Mouse (Mus musculus) lung, postnatal 10 days (tissue): ENCODE measurements around the gene Msi2.

Experiments
- DNase-seq: peaks from one replicate; pipeline ENCODE4 v3.0.0; 2021

Msi2 gene

DNA sequence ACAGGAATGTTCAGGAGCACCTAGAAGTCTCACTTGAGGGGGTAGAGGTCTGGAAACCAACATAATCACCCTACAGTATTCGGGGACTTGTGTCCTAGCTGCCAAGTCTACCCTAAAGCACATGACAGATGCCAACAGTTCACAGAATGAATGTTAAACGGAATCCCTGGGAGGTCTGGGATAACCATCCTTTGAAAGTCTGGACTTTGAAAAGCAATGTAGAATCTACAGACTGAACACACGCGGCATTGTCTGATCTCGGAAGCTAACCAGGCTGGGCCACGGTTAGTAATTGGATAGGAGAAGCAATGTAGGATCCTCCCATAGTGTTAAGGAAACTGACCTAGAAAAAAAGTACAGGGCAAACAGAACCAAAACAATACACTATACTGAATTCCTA is 105.3 kb downstream of the Msi2 start:
- no peak for DNase-seq

DNA sequence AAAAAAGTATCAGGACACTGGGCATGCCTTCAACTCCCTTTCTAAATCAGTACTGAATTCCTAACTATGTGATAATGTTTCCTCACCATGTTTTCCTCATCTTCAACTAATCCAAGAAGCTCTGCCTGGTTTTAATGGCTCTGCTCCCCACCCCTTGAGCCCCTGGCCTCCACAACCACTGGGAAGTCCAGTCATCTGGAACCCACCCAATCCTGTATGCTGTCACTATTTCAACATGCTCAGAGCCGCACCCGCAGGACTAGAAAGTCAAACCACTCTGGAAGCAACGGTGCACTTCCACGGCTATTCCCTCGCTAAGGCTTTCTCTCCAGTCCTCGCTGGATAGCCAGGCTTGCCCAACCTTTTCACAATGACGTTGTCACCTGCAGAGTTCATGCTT is 106.2 kb downstream of the Msi2 start:
- DNase-seq: peak; percentile 73

DNA sequence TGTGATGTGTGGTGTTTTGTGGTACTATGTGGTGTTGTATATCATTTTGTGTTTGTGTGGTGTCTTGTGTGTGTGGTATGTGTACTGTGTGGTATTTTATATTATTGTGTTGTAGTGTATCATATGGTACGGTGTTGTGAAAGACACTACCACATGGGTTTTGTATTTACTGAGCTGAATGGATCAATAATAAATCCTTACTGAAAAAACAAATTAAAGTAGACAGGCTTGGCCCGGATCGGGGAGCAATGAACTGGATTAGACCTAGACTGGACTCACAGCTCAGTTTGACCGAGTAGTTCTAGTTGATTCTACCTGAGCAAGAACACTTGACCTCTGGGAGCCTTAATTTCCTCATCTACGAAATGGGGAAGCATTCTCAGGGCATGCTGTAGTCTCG is 107.5 kb downstream of the Msi2 start:
- no peak for DNase-seq

DNA sequence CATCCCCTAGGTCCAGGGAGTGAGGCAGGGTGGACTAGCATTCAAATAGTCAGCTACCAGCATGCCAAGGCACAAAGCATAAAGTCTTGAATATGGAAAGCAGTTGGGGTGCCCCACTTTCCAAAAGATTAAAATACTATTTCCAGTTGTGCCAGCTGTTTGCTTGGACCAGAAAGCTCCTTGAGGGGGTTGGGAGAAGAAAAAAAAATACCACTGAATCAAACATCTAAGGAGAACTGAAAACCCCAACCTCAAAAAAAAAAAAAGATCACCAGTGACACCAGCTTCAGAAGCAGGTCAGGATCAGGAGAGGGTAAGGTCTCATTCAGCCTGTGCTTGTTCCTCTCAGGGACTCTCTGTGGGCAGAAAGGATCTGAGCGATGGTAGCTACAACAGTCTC is 108.2 kb downstream of the Msi2 start:
- no peak for DNase-seq

DNA sequence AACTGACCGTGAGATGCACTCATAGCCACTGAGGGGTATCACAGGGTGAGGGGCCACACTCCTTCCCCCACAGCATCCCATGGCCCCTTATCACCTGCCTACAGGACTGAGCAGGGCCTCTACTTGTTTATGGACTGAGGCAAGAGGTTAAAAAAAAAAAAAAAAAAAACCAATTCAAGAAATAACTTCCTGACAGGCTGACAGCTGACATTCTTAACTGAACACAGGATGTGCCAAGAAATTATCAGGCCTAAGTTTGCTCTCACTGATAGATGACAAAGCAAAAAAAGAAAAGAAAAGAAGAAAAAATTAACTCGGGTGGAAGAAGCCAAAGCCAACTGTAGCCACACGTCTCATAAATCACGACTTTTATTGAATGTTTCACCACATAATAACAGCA is 109.7 kb downstream of the Msi2 start:
- no peak for DNase-seq

DNA sequence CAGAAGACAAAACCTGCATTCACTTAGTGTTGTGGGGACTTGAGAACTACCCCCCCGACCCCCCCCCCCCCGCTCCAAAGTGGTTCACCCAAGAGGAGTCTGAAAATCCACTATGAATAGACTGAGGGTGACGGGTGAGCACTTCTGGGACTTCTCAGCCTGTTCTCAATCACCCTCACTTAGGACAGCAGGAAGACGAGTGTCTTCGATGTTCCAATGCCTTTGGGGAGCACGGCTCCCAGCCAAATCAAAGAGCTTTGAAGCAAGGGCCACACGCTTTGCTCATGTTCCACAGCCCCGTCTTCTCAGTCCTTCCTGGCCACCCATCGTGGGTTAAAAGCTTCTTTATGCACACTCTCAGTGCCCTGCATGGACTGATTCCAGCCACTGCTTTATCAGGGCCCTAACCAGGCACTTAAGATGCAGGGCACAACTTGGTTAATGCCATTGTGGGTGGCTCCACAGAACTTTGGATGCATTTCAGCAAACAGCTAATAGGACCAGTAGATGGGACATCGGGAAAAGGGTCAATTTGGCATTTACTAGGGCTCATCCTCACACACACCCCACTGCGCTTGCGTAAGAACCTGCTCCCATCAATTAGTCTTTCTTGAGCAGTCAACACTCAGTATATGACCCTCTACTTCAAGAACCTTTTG is 110.5 kb downstream of the Msi2 start:
- DNase-seq: peak; percentile 65

DNA sequence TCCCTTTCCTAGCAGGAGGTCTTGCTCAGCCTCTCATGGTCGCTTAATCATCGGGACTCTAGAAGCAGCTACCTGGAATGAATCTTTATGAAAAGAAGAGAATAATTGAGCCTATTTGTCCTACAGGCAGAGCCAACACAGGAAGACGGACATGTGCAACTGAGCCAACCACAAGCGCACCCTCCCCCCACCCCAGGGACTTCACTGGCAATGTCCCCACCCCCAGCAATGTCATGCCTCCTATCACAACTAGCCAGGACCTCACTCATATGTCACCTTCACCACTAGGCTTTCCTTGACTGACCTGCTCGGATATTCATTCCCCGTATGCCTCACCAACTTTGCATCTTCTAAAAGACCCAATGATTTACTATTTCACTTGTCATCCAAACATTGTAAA is 112.5 kb downstream of the Msi2 start:
- no peak for DNase-seq

DNA sequence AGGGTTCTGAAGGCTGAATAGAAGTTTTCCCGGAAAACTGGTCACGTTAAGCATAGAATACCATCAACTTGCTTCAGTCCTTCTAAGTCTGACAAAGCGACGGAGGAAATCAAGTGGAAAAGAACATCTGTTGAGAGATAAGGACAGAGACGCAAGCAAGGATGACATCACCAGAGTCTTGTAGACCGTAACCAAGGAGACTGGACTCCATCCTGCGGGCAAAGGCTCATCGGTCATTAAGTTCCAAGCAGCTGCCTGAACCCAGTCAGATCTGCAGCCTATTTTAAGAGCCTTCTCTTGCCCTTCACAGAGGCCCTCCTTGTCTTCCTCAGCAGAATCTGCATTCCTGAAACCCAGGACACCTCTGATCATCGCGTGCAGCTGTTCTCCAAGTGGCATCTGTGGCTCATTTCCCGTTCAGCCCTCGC is 113.2 kb downstream of the Msi2 start:
- no peak for DNase-seq

DNA sequence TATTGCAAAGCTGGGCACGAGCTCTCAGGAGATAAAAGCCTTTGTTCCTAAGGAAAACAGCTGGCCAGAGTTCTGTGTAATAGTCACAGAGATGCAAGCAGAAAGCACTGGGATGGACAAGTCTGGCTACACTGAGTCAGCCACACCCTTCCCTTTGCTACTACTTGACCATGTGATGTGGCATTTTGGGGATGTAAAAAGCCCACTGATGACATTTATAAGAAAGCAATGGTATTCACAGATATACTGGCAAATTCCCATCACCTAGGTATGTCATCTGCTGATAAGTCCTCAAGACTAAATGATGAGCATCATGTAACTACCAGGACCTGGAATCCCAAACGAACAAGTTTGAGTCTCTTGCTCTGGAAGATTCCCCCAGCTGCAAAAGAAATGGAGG is 113.7 kb downstream of the Msi2 start:
- DNase-seq: no peak

DNA sequence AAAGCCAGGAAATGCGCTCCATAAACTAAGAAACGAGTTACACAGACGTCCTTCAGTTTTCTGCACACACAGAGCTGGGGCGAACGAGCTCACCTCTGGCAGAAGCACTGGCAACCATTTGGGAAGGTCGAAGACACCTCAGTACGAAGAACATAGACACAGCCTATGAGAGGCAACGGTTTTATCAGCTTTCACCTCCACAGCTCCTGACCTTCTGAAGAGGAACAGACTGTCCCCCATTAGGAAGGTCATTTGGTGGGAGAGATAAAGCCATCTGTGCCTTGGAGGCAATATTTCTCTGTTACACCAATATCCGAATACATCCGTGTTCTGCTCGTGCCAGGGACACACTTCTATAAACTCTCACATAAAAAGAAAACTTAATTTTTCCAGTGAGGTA is 114.9 kb downstream of the Msi2 start:
- no peak for DNase-seq

DNA sequence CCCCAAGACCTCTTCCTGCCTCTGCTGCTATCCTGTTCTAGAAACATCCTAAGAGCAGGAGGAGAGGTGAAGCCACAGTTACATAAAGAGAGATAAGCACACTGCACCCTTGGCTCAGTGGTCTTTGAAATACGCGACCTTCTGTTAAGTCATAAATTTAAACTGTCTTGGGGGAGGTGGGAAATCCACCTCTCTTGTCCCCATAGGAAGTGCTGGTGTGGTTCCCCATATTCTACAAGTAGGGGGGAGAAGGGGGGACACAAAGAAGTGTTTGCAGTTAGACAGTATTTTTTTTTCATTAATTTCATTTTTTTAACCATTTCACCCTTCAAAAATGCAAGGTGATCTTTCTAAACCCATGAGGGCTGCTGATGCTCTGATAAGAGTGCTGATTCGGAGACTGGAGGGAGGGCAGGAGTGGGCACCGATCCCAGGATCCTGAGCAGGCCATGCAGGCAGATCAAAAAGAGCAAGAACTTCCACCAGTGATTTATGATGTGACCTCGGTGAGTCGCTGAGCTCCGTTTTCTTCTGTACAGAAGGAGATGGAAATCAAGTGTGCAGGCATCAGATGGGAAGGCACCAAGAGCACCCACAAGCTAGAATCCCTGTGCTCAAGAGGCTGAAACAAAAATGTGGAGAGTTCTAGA is 115.7 kb downstream of the Msi2 start:
- DNase-seq: no peak

DNA sequence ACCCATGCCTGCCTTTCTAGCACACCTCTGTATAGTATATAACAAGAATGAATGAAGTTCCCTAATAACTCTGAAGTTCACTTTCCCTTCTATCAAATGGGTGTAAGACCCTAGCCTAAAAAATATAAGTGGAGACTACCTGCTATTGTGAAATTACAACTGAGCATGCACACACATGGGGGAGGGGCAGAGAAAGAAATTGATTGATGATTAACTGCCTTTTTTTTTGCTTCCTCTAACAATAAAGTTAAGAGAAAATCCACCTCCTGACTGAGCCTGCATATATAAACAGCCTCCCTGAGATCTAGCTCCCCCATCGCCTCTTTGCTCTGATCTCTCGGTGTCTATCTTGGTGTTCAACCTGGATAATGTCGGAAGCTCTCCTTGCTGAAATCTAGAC is 118.1 kb downstream of the Msi2 start:
- DNase-seq: no peak

DNA sequence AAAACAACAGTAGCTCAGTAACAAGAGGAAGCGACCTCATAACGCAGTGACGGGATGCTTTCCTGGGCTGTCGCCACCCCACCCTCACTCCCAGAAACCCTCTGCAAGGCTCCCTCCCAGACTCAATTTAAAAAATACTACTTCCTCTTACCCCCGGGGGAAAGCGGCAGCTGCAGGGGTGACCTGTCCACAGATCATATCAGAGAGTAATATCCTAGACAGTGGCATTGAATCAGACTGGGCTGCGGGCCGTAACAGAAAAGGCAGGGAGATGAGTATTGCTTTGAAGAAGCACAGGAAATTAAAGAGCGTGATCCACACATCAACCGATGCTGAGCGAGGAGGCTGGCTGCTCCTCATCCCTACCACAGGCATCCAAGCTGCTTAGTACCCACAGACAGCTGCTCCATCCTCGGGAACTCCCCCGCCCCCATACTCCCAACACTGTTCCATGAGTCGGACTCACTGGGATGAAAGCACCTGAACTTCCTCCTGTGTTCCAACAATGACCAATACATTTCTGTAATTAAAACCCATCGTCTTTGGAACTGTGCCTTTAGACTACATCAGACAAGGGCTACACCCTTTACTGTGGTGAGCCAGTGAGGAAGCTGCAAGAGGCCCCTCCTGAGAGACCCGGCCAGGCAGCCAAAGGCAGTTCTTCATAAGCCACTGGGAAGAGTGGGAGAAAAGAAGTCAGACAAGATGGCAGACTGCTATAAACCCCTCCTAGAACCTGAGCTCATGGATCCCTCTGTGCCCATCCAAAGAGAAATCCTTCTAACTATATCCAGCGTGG is 118.8 kb downstream of the Msi2 start:
- no peak for DNase-seq

DNA sequence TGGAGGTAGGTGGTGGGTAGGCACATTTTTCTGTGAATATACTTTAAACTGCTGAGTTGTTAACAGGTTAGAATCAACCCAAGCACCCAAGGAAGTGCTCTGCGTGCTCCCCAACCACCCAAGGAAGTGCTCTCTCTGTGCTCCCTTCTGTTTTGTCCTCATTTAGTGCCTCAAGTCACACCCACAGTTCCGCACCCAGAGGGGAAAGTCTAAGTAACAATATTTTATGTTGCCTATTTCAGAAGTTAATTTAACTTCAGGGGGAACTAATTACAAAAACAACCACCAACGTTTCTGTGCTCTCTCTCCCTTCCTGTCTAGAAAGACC is 119.5 kb downstream of the Msi2 start:
- DNase-seq: no peak

DNA sequence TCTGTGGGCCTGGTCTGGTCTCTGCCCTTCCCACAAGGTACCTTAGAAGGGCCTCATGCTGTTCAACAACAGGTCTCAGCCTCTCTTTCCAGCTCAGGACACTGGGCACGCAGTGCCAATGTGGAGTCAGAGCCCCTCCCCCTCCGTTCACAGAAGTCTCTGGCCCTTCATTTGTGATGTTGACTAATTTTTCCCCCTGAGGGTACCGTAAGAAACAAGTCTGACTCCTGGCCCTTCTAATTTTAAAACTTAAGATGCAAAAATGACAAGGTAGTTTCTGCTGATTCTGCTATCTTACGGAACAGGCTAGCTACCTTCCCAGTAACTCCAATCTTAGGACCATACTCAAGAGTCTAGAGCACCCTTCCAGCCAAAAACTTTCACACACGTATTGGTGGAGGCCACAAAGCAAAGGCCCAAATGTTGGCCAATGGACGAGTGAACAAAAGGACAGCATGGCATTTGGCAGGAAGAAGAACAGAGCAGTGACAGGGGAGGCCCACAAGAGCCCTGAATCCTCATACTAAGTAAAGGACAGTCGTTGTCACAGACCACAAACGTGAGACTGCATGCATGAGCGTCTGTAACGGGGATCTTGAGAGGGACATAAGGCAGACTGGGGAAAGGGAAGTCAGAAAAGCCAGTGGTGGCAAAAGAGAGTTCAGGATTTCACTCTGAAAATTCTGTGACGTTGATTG is 120.0 kb downstream of the Msi2 start:
- DNase-seq: no peak

DNA sequence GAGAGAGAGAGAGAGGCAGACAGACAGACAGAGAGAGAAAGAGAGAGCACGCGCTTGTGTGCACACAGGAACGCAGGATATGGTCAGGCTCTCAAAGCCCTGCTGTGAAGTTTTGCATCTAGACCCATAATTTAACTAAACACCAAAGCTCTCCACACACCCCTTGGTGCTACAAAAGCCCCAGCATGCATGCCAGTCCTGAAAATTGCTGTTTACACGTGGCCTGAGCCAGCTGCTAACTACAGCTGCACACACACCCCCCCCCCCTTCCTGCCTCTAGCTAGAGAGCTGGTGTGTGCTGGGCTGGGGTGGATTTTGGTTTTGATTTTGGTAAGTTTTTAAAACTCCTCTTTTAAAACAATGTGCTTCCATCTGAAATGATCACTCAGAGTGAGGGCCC is 122.7 kb downstream of the Msi2 start:
- DNase-seq: peak; percentile 39

DNA sequence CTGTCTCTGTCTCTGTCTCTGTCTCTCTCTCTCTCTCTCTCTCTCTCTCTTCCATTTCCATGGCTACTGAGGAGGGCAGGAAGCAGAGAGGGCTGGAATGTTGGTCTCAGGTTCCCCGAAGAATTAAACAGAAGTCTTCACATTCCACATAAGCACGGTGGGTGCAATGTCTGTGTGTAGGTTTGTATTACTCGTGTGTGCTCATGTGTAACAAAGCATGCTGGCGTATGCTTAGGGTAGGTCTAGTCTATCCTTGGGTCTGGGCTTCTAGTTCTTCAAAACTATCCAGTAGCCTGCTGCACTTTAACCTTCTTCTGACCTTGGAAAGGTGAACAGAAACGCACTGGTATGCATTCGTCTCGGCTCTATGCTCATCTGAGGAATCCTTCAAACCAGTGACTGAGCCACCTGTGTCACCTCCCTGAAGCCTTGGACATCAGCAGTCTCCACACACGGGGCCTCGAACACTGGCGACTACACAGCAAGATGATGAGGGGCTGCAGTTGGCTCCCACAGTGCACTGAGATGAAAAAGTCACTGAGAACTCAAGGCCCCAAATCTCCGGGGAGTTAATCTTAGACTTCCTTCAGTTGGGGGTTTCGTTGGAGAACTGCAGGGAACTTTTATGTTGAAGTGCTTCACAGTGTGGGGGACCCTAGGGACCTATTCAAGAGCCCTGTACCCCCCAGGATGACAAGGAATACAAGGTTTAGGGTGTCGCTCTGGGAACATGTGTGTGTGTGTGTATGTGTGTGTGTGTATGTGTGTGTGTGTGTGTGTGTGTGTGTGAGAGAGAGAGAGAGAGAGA is 123.3 kb downstream of the Msi2 start:
- DNase-seq: no peak

DNA sequence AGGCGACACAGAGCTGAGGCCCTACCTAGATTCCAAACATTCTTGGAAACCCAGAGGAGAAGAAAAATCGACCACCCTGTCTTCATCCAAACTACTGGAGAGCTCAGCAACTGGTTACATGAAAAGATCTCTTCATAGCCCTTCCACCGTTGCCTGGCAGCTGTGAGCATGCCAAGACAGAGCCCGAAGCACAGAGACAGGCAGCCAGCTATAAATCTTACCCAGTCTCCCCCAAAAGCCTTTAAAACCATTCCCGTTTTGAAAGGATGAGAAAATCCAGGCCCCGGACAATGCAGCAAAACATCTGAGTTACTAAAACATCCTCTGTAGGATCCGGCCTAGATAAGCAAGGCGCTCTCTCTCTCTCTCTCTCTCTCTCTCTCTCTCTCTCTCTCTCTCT is 124.3 kb downstream of the Msi2 start:
- DNase-seq: no peak

DNA sequence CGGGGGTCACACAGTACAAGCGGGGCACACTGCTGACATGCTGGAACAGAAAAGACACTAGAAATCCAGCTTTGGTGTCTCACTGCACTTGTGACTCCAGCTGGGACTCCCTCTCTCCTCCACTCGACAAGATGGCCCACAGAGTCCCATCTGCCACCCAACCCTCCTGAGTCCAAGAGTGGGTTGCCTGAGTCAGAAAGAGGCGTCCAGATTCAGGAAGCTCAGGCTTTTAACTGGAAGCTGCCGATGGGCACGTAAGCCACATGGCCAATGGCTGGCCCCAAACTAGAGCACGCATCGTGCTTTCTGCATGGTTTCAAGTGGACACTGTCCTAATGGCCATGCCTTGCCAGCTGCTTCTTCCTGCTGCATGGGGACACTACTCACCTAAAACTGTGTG is 126.2 kb downstream of the Msi2 start:
- no peak for DNase-seq

DNA sequence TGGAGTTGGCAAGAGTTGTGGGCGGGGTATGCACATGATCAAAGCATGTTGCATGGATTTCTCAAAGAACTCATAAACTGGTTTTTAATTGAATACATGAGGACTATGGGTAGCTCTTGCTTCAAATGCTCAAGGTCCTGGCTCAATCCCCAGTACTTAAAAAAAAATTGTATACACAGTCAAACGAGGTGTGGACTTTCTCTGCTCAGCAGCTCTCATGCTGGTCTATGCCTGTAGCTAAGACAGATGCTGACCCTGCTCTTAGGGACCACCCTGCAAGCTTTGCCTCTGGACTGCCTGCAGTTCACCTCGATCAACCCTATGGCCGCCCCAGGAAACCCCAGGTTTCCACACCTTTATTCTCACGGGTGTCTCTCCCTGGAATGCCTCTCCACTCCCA is 127.7 kb downstream of the Msi2 start:
- DNase-seq: no peak

DNA sequence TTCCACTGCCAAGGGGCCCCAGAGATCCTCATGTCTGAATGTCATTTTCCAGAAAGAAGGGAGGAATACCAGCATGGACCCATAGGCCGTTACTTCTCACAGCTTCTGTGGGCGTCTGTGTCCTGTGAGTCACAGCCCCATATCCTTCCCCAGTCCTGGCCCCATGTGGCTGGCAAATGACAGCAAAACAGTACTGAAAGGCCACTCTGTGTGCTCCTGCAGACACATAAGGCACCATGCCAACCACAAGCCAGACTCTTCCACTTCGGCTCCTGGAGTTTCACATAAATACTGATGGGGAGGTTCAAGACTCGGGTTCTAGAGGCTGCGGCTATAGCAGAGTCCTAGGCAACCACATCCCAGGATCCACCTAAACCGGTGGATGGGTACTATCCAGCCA is 128.7 kb downstream of the Msi2 start:
- no peak for DNase-seq

DNA sequence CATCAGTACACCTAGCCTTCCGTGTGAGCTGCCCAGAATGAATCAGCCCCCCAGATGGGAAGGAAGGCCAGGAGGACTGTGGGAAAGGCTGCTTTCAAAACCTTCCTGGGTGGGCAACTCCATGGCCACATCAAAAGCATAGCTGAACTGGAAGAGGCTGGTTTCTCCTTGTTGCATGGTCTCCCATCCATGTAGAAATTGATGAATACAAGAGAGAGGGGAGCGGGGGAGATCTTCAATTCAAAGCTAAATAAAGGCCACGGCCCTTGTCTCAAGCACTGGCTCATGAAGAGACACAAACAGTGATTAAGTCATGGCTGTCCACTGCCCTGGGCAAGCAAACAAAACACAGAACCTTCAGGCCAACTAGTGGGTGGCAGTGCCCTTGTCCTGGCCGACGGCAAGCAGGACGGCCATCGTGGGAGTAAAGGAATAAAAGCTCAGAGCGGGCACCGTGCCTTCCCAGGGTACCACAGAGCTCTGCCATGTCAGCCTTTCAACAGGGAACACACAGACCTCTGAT is 129.6 kb downstream of the Msi2 start:
- DNase-seq: no peak

DNA sequence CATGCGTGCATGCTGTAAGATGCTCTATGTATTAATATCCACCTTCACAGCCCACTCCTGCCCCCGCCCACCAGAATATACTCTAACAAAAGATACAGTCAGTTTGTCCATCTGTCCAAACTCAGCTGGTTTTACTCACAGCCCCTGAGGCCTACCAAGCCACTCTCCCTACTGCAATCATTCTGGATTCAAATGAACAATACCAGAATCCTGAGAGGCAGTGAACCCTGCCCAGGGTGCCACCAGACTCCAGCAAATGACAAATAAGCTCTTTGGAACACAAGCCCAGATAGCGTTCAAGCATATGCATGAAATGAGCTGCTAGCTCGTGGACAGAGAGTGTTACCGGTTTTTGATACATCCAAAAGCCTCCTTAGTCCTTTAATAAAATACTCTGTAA is 130.6 kb downstream of the Msi2 start:
- no peak for DNase-seq
